Mouse (Mus musculus): ENCODE measurements around the gene Zfp940.

- TF ChIP-seq POLR2A (IDR thresholded peaks at IDR 0.05; ENCODE audit: control insufficient read depth, extremely low read depth, insufficient read depth, low read length, poor library complexity) (no peak), CTCF (IDR thresholded peaks at IDR 0.05; ENCODE audit: borderline replicate concordance, control insufficient read depth, extremely low read depth, insufficient read depth, low read length, poor library complexity) (no peak)
Measured at GRCm38 (mm10) chr7:29792906-29793305, 60.6 kb downstream of the Zfp940 start.
